Mouse (Mus musculus): Measurements from ENCODE around the gene Ufm1. TPM values are rescaled to one million over a fixed set of nuclear protein-coding genes. Genes with fewer than 3 reads are reported as not detected.

The Ufm1 gene
- polyA plus RNA-seq (2015; fragmentation: Nextera tagmentation; extraction: Ambion mirVana) = 44.1 and 52.5 TPM in 2 replicates

GRCm38 (mm10) chr3:53863383-53864220 is at the start of gene Ufm1:
Gene Ufm1, minus strand, starts transcription at chr3:53863830.
- Histone ChIP-seq H3K9ac (peak within 1 kb of the TSS; percentile 69), H3K9me3 (replicated peaks) (no peaks in the 10 kb centered on the region), H3K4me2 (peak within 1 kb of the TSS; percentile 75), H3K4me3 (replicated peaks) (peak within 1 kb of the TSS; percentile 90), H3K27ac (replicated peaks) (no peak within 1 kb of the TSS), H3K36me3 (replicated peaks) (peaks cover 28% of the 10 kb centered on the region), H3K4me1 (replicated peaks) (peaks cover 15% of the 10 kb centered on the region), H3K27me3 (no peaks in the 10 kb centered on the region)
- under 1% methylated on average over 58 of the region's 58 CpGs for WGBS (ENCODE audit: insufficient replicate concordance)
- peak; percentile 99 for ATAC-seq (ENCODE audit: insufficient read depth)

- Histone ChIP-seq H3K4me2 (no peak overlapping the region), H3K27me3 (no peaks in the 10 kb centered on the region), H3K4me3 (replicated peaks) (no peak overlapping the region), H3K9ac (no peak overlapping the region), H3K27ac (replicated peaks) (no peak overlapping the region), H3K36me3 (replicated peaks) (no peaks in the 10 kb centered on the region), H3K4me1 (replicated peaks) (no peaks in the 10 kb centered on the region), H3K9me3 (replicated peaks) (no peaks in the 10 kb centered on the region)
- whole genome bisulfite sequencing (ENCODE audit: insufficient replicate concordance) = 75% methylated on average over 12 of the region's 12 CpGs
- ATAC-seq (ENCODE audit: insufficient read depth) = no peak
These were observed 27.2 kb upstream of the Ufm1 start for GRCm38 (mm10) chr3:53890619-53891540.

- Histone ChIP-seq H3K27ac (replicated peaks) (no peak overlapping the region), H3K36me3 (replicated peaks) (no peaks in the 10 kb centered on the region), H3K27me3 (no peaks in the 10 kb centered on the region), H3K4me1 (replicated peaks) (no peaks in the 10 kb centered on the region), H3K9me3 (replicated peaks) (no peaks in the 10 kb centered on the region), H3K4me3 (replicated peaks) (no peak overlapping the region), H3K4me2 (no peak overlapping the region), H3K9ac (no peak overlapping the region)
- no peak for ATAC-seq (ENCODE audit: insufficient read depth)
- WGBS (ENCODE audit: insufficient replicate concordance) = 47% methylated on average over 1 of the region's 1 CpGs
These were observed 8.0 kb upstream of the Ufm1 start for GRCm38 (mm10) chr3:53871596-53871995.

- Histone ChIP-seq H3K9me3 (replicated peaks) (no peaks in the 10 kb centered on the region), H3K4me1 (replicated peaks) (no peaks in the 10 kb centered on the region), H3K36me3 (replicated peaks) (no peaks in the 10 kb centered on the region), H3K4me3 (replicated peaks) (no peak overlapping the region), H3K27me3 (no peaks in the 10 kb centered on the region), H3K4me2 (no peak overlapping the region), H3K27ac (replicated peaks) (no peak overlapping the region), H3K9ac (no peak overlapping the region)
- ATAC-seq (ENCODE audit: insufficient read depth) = no peak
- 46% methylated on average over 6 of the region's 6 CpGs for WGBS (ENCODE audit: insufficient replicate concordance)
These were observed 6.9 kb upstream of the Ufm1 start for GRCm38 (mm10) chr3:53870482-53870881.

- Histone ChIP-seq H3K36me3 (replicated peaks) (no peaks in the 10 kb centered on the region), H3K27me3 (no peaks in the 10 kb centered on the region), H3K4me3 (replicated peaks) (no peak overlapping the region), H3K9me3 (replicated peaks) (no peaks in the 10 kb centered on the region), H3K4me2 (no peak overlapping the region), H3K27ac (replicated peaks) (no peak overlapping the region), H3K4me1 (replicated peaks) (peaks cover 3% of the 10 kb centered on the region; the same call in 1 of the 2 replicates), H3K9ac (no peak overlapping the region)
- ATAC-seq (ENCODE audit: insufficient read depth) = no peak
- 36% methylated on average over 1 of the region's 1 CpGs for WGBS (ENCODE audit: insufficient replicate concordance)
These were observed 5.6 kb upstream of the Ufm1 start for GRCm38 (mm10) chr3:53869263-53869662.

GRCm38 (mm10) chr3:53868212-53868611 is 4.6 kb upstream of the Ufm1 start:
- H3K4me2 ChIP-seq = no peak overlapping the region
- no peak overlapping the region for H3K27ac ChIP-seq (replicated peaks)
- ATAC-seq (ENCODE audit: insufficient read depth) = no peak
- H3K27me3 ChIP-seq = no peaks in the 10 kb centered on the region
- H3K4me1 ChIP-seq (replicated peaks) = peaks cover 3% of the 10 kb centered on the region; the same call in 1 of the 2 replicates
- no peak overlapping the region for H3K9ac ChIP-seq
- H3K9me3 ChIP-seq (replicated peaks) = no peaks in the 10 kb centered on the region
- WGBS (ENCODE audit: insufficient replicate concordance) = 67% methylated on average over 4 of the region's 4 CpGs
- H3K36me3 ChIP-seq (replicated peaks) = no peaks in the 10 kb centered on the region
- no peak overlapping the region for H3K4me3 ChIP-seq (replicated peaks)

- Histone ChIP-seq H3K9ac (no peak overlapping the region), H3K4me3 (replicated peaks) (no peak overlapping the region), H3K36me3 (replicated peaks) (peaks cover 32% of the 10 kb centered on the region), H3K27ac (replicated peaks) (no peak overlapping the region), H3K4me1 (replicated peaks) (no peaks in the 10 kb centered on the region), H3K9me3 (replicated peaks) (no peaks in the 10 kb centered on the region), H3K4me2 (no peak overlapping the region), H3K27me3 (no peaks in the 10 kb centered on the region)
- no peak for ATAC-seq (ENCODE audit: insufficient read depth)
- 73% methylated on average over 3 of the region's 3 CpGs for WGBS (ENCODE audit: insufficient replicate concordance)
These were observed 8.8 kb downstream of the Ufm1 start for GRCm38 (mm10) chr3:53854831-53855230.

- H3K9me3 ChIP-seq (replicated peaks) = no peaks in the 10 kb centered on the region
These were observed 9.4 kb downstream of the Ufm1 start for GRCm38 (mm10) chr3:53854261-53854660.

GRCm38 (mm10) chr3:53848262-53848661 is 15.4 kb downstream of the Ufm1 start:
- Histone ChIP-seq H3K4me1 (replicated peaks) (no peaks in the 10 kb centered on the region), H3K27ac (replicated peaks) (no peak overlapping the region), H3K27me3 (no peaks in the 10 kb centered on the region), H3K9ac (no peak overlapping the region), H3K9me3 (replicated peaks) (no peaks in the 10 kb centered on the region), H3K4me2 (no peak overlapping the region), H3K36me3 (replicated peaks) (no peaks in the 10 kb centered on the region), H3K4me3 (replicated peaks) (no peak overlapping the region)
- no peak for ATAC-seq (ENCODE audit: insufficient read depth)
- 67% methylated on average over 11 of the region's 11 CpGs for WGBS (ENCODE audit: insufficient replicate concordance)

More at GRCm38 (mm10) chr3:53854261-53854660, 9.4 kb downstream of the Ufm1 start:
- Histone ChIP-seq H3K4me1 (replicated peaks) (no peaks in the 10 kb centered on the region), H3K9ac (no peak overlapping the region), H3K27me3 (no peaks in the 10 kb centered on the region), H3K36me3 (replicated peaks) (peaks cover 26% of the 10 kb centered on the region), H3K4me2 (no peak overlapping the region), H3K4me3 (replicated peaks) (no peak overlapping the region), H3K27ac (replicated peaks) (no peak overlapping the region)
- 68% methylated on average over 4 of the region's 4 CpGs for WGBS (ENCODE audit: insufficient replicate concordance)
- ATAC-seq (ENCODE audit: insufficient read depth) = no peak

GRCm38 (mm10) chr3:53847726-53848125 is 15.9 kb downstream of the Ufm1 start:
- no peak for ATAC-seq (ENCODE audit: insufficient read depth)
- WGBS (ENCODE audit: insufficient replicate concordance) = 63% methylated on average over 4 of the region's 4 CpGs
- no peaks in the 10 kb centered on the region for H3K4me1 ChIP-seq (replicated peaks)

More at GRCm38 (mm10) chr3:53847726-53848125, 15.9 kb downstream of the Ufm1 start:
- Histone ChIP-seq H3K27ac (replicated peaks) (no peak overlapping the region), H3K9ac (no peak overlapping the region), H3K4me3 (replicated peaks) (no peak overlapping the region), H3K27me3 (no peaks in the 10 kb centered on the region), H3K9me3 (replicated peaks) (no peaks in the 10 kb centered on the region), H3K36me3 (replicated peaks) (no peaks in the 10 kb centered on the region), H3K4me2 (no peak overlapping the region)
